Mouse (Mus musculus) hindbrain, embryonic 10.5 days (tissue): ENCODE data around the gene Tmem178b. TPM values are rescaled to one million over a fixed set of nuclear protein-coding genes. Genes with fewer than 3 reads are reported as not detected.
A peak's percentile ranks its signal among the peaks of the same experiment; 100 is the strongest.

ENCODE experiments used
- DNase-seq: peaks from one replicate; pipeline ENCODE4 v3.0.0-alpha.2; 2017; ENCODE audit warnings: low spot score
- H3K27ac ChIP-seq: fragments of 300-500 bp; sonication (generic); 2 replicates; pipeline ENCODE4 v1.5.1; 2016; ENCODE audit warnings: mild to moderate bottlenecking, moderate library complexity
- H3K27me3 ChIP-seq: fragments of 300-500 bp; sonication (generic); 2 replicates; pipeline ENCODE4 v1.6.1; 2016; ENCODE audit warnings: mild to moderate bottlenecking; ENCODE audit not compliant: poor library complexity, insufficient read depth, severe bottlenecking
- H3K36me3 ChIP-seq: fragments of 300-500 bp; sonication (generic); 2 replicates; pipeline ENCODE4 v1.6.1; 2016; ENCODE audit warnings: mild to moderate bottlenecking, moderate library complexity
- H3K4me1 ChIP-seq: fragments of 300-500 bp; sonication (generic); replicated peaks from 2 replicates; pipeline ENCODE4 v1.6.1; 2016; ENCODE audit warnings: mild to moderate bottlenecking
- H3K4me3 ChIP-seq: fragments of 300-500 bp; sonication (generic); 2 replicates; pipeline ENCODE4 v1.5.1; 2016; ENCODE audit warnings: mild to moderate bottlenecking, moderate library complexity
- H3K9me3 ChIP-seq: fragments of 300-500 bp; sonication (generic); 2 replicates; pipeline ENCODE4 v1.6.1; 2016; ENCODE audit warnings: mild to moderate bottlenecking, moderate library complexity
- WGBS: fragments of 180-500 bp; shearing (Covaris S2); methylation state at CpG from one replicate; pipeline ENCODE4 v1.1.7; 2016; 5-methylcytosine and 5-hydroxymethylcytosine counted together
- polyA plus RNA-seq: library from polyadenylated mRNA; unstranded; fragments of >200 nt; fragmentation: Nextera tagmentation; extraction: Ambion mirVana; gene quantifications from 2 replicates; pipeline ENCODE4 v1.2.1, GENCODE M21; 2016

Tmem178b gene
- polyA plus RNA-seq, 1 experiment from 2014 or later, result 7.0 TPM

DNA sequence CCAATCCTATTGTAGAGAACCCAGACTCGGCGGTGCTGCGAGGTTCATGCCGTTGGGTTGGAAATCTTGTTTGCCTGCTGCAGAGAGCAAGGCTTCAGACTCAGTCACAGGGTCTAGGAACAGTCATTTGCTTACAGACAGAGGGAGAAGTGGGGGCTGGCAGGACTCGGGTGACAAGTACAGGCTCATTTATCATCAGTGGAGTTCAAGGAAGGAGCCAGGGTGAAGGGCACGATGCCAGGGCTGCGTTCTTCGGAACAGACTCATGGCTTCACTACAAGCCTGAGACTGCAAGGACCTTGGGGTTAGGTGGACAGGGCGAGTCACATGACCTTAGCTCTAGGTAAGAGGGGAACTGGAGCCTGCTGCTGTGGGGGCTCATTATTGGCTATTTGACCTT is 71.8 kb downstream of the Tmem178b start:
- Histone ChIP-seq H3K27me3 (no peaks in the 10 kb centered on the region), H3K4me1 (peaks cover 24% of the 10 kb centered on the region), H3K4me3 (no peak overlapping the region), H3K9me3 (no peaks in the 10 kb centered on the region), H3K27ac (0 out of 2 replicates have a peak overlapping the region, but pooled peaks have one; percentile 42), H3K36me3 (no peaks in the 10 kb centered on the region)
- DNase-seq, result no peak
- WGBS, result 81% methylated on average over 9 of the region's 9 CpGs

DNA sequence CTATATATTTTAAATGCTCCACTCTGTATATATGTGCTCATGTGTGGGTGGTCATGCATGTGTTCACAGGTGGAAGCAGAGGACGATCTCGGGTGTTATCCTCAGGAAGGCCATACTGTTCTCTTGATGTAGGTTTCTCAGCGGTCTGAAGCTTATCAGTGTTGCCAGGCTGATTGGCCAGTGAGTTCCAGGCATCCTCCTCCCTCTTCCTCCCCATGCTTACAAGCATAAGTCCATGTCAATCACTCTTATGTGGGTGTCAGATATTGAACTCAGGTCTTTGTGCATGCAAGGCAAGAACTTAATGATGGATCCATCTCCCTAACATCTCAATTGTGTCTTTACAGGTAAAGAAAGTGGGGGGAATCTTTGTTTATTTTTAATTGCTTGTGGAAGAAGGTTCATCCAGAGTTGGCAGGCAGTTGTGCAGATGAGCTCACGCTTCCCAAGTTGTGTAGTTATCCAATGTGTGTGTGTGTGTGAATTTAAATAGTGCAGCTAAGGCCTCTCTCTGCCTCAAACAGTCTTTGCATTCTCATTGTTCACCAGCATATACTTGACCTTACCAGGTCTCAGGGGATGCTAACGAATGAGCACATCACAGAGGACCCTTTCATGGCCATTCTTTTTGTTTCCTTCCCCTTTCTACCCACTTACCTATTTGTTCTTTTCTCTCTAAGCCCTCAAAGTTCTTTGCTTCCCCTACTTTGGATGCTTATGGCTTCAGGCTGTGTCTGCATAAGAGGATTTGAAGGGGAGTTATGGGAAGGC is 72.8 kb downstream of the Tmem178b start:
- DNase-seq, result no peak
- Histone ChIP-seq H3K27me3 (no peaks in the 10 kb centered on the region), H3K36me3 (no peaks in the 10 kb centered on the region), H3K27ac (peak overlapping the region; percentile 42), H3K4me3 (no peak overlapping the region), H3K4me1 (peaks cover 24% of the 10 kb centered on the region), H3K9me3 (no peaks in the 10 kb centered on the region)
- WGBS, result 72% methylated on average over 5 of the region's 5 CpGs

DNA sequence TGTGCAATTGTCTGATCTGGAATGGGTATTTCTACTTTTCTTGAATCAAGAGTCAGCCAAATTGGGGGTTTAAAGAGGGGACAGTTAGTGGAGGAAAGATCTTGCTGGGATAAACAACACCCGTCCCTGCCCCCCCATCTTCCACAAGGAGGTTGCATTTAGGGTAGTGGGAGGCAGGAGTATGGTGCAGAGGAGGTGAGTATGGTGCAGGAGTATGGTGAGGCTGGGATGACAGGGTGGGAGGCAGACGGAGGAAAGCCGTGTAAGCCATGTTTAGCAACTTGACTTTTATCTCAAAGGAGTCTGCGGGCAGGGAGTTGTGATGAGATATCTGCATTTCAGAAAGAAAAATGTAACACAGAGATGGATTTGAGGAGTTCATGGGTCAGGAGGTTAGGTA is 73.5 kb downstream of the Tmem178b start:
- WGBS, result 85% methylated on average over 4 of the region's 4 CpGs
- Histone ChIP-seq H3K27ac (peak overlapping the region; percentile 40; the same call in 1 of the 2 replicates), H3K9me3 (no peaks in the 10 kb centered on the region), H3K36me3 (no peaks in the 10 kb centered on the region), H3K4me1 (peaks cover 24% of the 10 kb centered on the region), H3K27me3 (no peaks in the 10 kb centered on the region), H3K4me3 (no peak overlapping the region)
- DNase-seq, result no peak

DNA sequence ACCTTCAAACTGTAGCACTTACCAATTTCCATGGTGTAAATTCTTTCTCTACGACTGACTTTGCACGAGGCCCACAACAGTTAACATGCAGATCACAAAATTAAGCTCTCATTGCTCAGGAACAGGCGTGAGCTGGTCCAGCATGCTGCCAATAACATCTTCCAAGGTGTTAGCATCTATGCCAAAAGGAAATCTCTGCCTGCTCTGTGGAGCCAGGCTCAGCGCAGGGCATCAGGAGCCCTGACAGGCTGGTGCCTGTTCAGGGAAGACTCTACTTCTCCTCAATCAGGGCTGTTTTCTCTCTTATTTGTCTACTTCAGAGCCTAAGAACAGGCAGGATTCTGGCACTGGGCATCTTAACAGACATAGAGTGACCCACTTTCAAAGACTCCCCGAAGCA is 80.9 kb downstream of the Tmem178b start:
- no peaks in the 10 kb centered on the region for H3K9me3 ChIP-seq
- no peaks in the 10 kb centered on the region for H3K27me3 ChIP-seq
- no peak overlapping the region for H3K27ac ChIP-seq
- no peak for DNase-seq
- 89% methylated on average over 5 of the region's 5 CpGs for WGBS
- H3K36me3 ChIP-seq, result no peaks in the 10 kb centered on the region
- no peak overlapping the region for H3K4me3 ChIP-seq
- no peaks in the 10 kb centered on the region for H3K4me1 ChIP-seq

DNA sequence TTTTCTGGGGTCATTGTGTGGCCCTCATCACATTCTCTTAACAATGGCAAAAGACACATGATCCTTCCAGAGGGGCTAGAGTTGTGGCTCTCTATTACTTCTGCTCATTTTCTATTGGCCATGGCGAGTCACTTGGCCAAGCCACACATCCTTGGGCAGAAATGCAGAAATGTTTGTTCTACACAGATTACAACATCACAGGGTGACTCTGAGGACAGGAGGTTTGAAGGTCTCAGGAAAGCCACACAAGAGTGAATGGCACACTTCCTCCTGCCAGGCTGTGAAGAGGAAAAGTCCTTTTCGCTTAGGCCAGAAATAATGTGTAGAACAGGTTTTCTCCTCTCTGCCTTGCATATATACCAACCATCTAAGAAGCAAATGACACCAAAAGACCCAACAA is 82.1 kb downstream of the Tmem178b start:
- Histone ChIP-seq H3K36me3 (no peaks in the 10 kb centered on the region), H3K27ac (no peak overlapping the region), H3K9me3 (no peaks in the 10 kb centered on the region), H3K4me1 (no peaks in the 10 kb centered on the region), H3K4me3 (no peak overlapping the region), H3K27me3 (no peaks in the 10 kb centered on the region)
- 93% methylated on average over 2 of the region's 2 CpGs for whole genome bisulfite sequencing
- DNase-seq, result no peak

DNA sequence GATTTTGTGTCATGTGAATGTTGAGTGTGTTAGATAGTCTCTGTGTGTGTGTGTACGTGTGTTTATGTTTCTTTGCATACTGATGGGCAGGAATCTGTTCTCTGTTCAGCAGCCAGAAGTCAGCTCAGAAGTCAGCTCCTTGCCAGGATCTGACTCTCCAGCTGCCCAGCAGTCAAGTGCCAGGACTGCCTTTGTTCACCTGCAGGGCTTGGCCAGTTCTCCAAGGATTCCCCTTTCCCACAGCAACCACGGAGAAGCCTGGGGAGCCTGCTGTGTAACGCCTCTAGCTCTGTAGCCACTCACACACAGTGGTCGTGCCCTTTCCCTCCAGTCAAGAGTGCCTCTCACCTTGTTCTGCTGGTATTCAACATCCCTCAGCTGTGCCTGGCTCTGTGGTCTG is 91.5 kb downstream of the Tmem178b start:
- no peaks in the 10 kb centered on the region for H3K9me3 ChIP-seq
- H3K4me1 ChIP-seq, result peaks cover 7% of the 10 kb centered on the region; the same call in 1 of the 2 replicates
- 71% methylated on average over 4 of the region's 4 CpGs for WGBS

DNA sequence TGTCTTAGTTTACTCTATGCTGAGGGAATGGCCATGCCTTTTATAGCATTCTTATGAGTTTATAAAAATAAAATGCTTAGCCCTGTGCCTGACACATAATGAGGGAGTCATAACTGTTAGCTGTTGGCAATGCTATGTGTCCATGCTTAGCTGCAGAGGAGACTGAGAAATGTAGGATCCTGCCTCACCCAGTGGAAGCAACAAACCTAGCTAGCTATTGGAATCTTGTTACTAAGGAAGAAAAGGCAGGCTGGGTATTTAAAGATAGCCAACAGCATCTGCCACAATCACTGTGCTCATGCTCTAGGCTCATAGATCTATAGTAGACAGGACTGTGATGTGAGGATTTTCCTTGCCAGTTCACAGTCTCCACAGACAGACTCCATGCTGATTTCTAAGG is 97.2 kb downstream of the Tmem178b start:
- peaks cover 4% of the 10 kb centered on the region; the same call in 1 of the 2 replicates for H3K4me1 ChIP-seq
- no peak overlapping the region for H3K27ac ChIP-seq
- no peak overlapping the region for H3K4me3 ChIP-seq
- DNase-seq, result no peak
- H3K9me3 ChIP-seq, result no peaks in the 10 kb centered on the region
- no peaks in the 10 kb centered on the region for H3K36me3 ChIP-seq
- no peaks in the 10 kb centered on the region for H3K27me3 ChIP-seq

More for the DNA sequence above, 91.5 kb downstream of the Tmem178b start:
- no peak for DNase-seq
- Histone ChIP-seq H3K4me3 (no peak overlapping the region), H3K36me3 (no peaks in the 10 kb centered on the region), H3K27me3 (no peaks in the 10 kb centered on the region), H3K27ac (no peak overlapping the region)

DNA sequence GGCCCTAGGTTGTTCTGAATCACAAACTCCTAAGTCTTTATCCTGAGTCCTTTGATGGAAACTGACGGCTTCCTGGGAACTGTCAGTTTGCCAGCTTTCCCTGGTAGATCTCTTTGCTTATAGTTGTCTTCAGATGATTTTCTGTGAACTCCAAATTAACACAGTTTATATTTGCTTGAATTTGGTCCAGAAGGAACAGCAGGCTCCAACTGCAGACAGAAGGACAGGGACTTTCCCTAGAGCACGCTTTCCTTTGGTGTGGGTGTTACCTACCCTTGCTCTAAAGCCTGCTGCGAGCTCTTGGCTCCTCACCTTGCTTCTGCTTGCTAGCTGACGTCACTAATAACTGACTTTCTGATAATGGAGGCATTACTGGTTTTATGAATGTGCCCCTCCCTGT is 105.9 kb downstream of the Tmem178b start:
- Histone ChIP-seq H3K4me1 (no peaks in the 10 kb centered on the region), H3K4me3 (no peak overlapping the region), H3K9me3 (no peaks in the 10 kb centered on the region), H3K36me3 (no peaks in the 10 kb centered on the region), H3K27me3 (no peaks in the 10 kb centered on the region), H3K27ac (no peak overlapping the region)
- DNase-seq, result no peak
- 81% methylated on average over 4 of the region's 4 CpGs for WGBS

DNA sequence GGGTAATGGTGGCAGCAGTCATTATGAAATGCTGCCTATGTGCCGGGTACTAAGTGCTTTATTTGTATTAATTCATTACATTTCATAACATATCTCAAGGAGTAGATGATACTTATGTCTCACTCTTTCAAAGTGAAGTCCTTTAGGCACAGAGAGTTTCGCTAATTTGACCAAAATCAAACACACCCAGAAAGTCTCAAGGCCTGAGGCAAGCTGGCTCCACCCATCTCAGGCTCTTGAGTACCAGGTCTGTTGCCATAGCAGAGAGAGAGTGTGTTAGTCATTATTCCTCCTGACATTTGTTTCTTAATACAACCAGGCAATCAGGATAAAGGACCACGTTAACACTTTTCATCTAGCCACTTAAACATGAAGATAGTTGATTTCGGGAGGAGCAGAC is 117.7 kb downstream of the Tmem178b start:
- DNase-seq, result no peak
- H3K9me3 ChIP-seq, result peaks cover 5% of the 10 kb centered on the region; the same call in 1 of the 2 replicates
- no peaks in the 10 kb centered on the region for H3K27me3 ChIP-seq
- H3K4me3 ChIP-seq, result no peak overlapping the region
- H3K27ac ChIP-seq, result no peak overlapping the region
- no peaks in the 10 kb centered on the region for H3K36me3 ChIP-seq
- peaks cover 11% of the 10 kb centered on the region for H3K4me1 ChIP-seq
- 70% methylated on average over 4 of the region's 4 CpGs for WGBS

DNA sequence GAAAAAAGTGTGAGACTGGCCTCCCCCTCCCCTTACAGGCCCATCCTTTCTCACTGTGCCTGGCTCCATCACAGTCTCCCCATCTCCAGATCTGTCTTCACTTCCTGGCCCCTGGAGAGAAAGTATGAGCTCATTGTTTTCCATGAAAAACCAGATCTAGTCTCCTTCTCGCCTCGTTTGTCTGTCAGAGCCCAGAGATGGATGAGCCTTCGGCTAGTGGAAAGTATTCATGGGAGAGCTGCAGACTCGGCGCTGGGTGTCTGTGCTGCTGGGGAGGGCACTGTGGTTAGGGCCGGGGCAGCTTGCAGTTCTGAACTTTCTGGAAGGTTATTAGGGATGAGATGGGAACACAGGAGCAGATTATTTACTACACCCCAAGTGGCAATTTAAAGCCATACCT is 118.9 kb downstream of the Tmem178b start:
- H3K27ac ChIP-seq, result no peak overlapping the region
- H3K4me3 ChIP-seq, result no peak overlapping the region
- no peaks in the 10 kb centered on the region for H3K36me3 ChIP-seq
- 56% methylated on average over 6 of the region's 6 CpGs for WGBS
- H3K9me3 ChIP-seq, result peaks cover 5% of the 10 kb centered on the region; the same call in 1 of the 2 replicates
- DNase-seq, result no peak
- H3K4me1 ChIP-seq, result peaks cover 11% of the 10 kb centered on the region
- H3K27me3 ChIP-seq, result no peaks in the 10 kb centered on the region

DNA sequence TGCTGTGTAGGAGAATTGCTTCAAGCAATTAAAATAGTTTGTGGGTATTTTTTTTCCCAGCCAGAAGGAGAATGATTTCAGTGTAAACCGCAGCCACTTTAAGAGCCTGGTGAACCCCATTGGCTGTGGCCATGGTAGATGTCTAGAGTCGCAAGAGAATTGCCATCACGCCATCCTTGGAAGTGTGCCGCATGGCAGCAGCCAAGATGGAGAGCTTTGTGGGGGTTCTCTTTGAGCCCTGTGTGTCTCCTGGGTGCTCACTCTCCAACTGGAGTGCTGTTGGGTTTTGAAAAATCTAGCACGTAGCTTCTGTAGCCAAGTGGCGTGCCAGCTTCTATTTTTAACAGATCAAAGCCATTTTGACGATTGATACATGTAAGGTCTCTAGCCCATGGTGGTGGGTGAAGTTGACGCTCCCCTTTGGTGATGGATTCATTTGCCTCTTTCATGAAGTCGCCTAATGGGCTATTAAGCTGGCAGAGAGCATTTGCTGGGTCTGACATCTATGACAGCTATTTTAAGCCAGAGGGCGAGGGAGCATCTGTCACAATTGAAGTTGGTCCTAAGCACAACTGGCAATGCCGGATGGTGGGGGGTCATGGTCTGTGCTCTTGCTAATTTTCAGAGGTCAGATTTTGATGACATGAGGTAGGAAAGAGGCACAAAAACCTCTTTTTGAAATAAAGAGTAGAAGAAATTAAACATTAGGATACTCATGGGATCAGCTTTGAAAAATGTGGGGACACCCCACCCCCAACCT is 133.1 kb downstream of the Tmem178b start:
- WGBS, result 80% methylated on average over 11 of the region's 11 CpGs
- peaks cover 16% of the 10 kb centered on the region for H3K4me1 ChIP-seq
- H3K27ac ChIP-seq, result no peak overlapping the region
- H3K9me3 ChIP-seq, result no peaks in the 10 kb centered on the region
- no peak overlapping the region for H3K4me3 ChIP-seq
- no peaks in the 10 kb centered on the region for H3K27me3 ChIP-seq
- DNase-seq, result no peak
- no peaks in the 10 kb centered on the region for H3K36me3 ChIP-seq

DNA sequence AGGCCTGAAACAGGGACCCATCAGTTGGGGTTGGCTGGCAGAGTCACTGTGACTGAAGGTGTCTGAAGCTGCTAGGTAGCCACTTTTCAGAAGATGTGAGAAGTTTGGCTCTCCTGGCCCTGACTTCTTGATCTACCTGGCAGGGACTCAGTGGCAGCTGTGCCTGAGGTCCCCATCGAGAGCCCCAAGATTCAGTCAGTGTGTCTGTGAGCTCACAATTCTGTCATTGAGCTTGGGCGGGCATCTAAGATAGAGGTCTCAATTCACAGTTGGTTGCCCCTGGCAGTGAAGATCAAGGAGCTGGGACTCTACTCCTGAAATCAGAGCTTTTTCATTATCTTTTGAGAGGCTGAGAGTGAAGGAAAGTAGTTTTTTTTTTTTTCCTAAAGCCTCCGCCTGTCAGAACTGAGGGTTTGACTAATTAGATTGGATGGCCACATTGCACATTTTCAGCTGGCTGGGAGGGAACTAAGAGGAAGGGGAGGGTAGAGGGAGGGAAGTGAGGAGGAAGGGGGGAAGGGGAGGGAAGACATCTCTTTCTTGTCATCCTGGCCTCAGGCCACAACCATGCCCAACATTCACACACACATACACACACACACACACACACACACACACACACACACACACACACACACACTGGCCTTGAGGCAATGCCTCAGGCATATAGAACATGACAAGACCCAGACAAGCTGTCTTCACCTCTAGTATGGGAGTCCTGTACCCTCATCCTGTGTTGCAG is 135.3 kb downstream of the Tmem178b start:
- no peak for DNase-seq
- 60% methylated on average over 3 of the region's 3 CpGs for WGBS
- H3K27ac ChIP-seq, result no peak overlapping the region

DNA sequence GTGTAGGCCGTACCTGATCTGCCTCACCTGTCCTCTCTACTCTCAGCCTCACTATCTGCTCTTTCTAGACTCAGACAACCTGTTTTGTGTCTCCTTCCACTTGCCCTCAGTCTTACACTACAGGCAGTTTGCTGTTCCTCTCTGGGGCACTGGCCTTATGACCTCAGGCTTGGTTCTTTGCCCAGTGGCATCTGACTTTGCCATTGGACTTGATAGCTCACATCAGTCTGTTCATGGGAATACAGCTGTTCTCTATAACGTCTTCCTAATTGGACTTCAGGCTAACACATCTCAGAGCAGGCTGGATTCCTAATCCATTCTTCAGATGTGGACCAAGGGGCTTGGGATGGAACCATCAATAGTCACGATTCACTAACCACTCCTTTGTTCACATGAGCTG is 136.6 kb downstream of the Tmem178b start:
- Histone ChIP-seq H3K4me3 (no peak overlapping the region), H3K27ac (no peak overlapping the region), H3K36me3 (no peaks in the 10 kb centered on the region), H3K4me1 (peaks cover 28% of the 10 kb centered on the region), H3K27me3 (no peaks in the 10 kb centered on the region), H3K9me3 (no peaks in the 10 kb centered on the region)
- 76% methylated on average over 3 of the region's 3 CpGs for WGBS
- DNase-seq, result no peak

More for the DNA sequence above, 135.3 kb downstream of the Tmem178b start:
- Histone ChIP-seq H3K9me3 (no peaks in the 10 kb centered on the region), H3K4me3 (no peak overlapping the region), H3K27me3 (no peaks in the 10 kb centered on the region), H3K36me3 (no peaks in the 10 kb centered on the region), H3K4me1 (peaks cover 19% of the 10 kb centered on the region)
